Comparison of ENCODE assay signal across 21 mouse cellular contexts in the genomic region with DNA sequence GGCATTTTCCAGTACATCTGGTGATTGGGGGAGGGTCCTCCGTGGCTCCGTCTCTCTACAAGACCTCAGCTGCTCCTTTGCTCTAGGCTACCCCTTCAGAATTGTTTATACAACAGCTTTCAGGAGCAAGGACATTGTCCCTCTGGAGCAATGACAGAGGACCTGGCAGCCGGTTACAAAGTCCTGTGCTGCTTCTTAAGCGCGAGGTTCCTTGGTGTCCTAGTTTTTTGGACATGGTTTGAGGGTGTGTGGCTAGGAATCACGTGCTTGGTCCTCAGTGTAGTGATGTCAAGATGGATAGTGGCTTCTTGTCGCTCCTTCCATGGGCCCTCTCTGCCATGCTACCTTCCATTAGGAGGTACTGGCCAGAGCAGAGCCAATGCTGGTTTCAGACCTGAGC. TPM values are rescaled to one million over a fixed set of nuclear protein-coding genes. Genes with fewer than 3 reads are reported as not detected.
"Had no signal": no experiment of that assay in that cellular context is flagged by ENCODE, and none has a peak within 500 bp of the region (broad histone marks: within the 10 kb centered on the region; RNA-seq: fewer than 3 reads in every experiment).

No protein-coding gene starts in this region.

- ATAC-seq: intestine, postnatal 0 days; liver, embryonic 12.5 days; midbrain, embryonic 15.5 days had no signal

- H3K27ac ChIP-seq: layer of hippocampus, adult 2 months; limb, embryonic 10.5 days; limb, embryonic 13.5 days; liver, embryonic 12.5 days; liver, embryonic 15.5 days; lung, embryonic 15.5 days; midbrain, embryonic 12.5 days; midbrain, embryonic 15.5 days had no signal

- H3K4me2 ChIP-seq: limb, embryonic 13.5 days; liver, embryonic 12.5 days; liver, embryonic 15.5 days; lung, embryonic 15.5 days; midbrain, embryonic 12.5 days; midbrain, embryonic 15.5 days had no signal

- H3K36me3 ChIP-seq: limb, embryonic 10.5 days; limb, embryonic 13.5 days; liver, embryonic 12.5 days; liver, embryonic 15.5 days; lung, embryonic 15.5 days had no signal

- H3K4me3 ChIP-seq: layer of hippocampus, adult 2 months; limb, embryonic 10.5 days; limb, embryonic 13.5 days; liver, embryonic 12.5 days; liver, embryonic 15.5 days; lung, embryonic 15.5 days; midbrain, embryonic 12.5 days; midbrain, embryonic 15.5 days had no signal

- H3K9ac ChIP-seq: limb, embryonic 13.5 days; liver, embryonic 12.5 days; liver, embryonic 15.5 days; lung, embryonic 15.5 days; midbrain, embryonic 12.5 days; midbrain, embryonic 15.5 days had no signal

- DNase-seq: layer of hippocampus, adult 9-11 months; liver; lung, adult 18-20 months; lung, postnatal 10 days; lung, postnatal 36 days; thymus, adult 18-20 months; thymus, postnatal 36 days had no signal

- H3K4me1 ChIP-seq: limb, embryonic 13.5 days; liver, embryonic 12.5 days; liver, embryonic 15.5 days; lung, embryonic 15.5 days; megakaryocyte, embryonic 14.5 days; midbrain, embryonic 15.5 days had no signal

- H3K27me3 ChIP-seq: limb, embryonic 13.5 days; lung, embryonic 15.5 days; midbrain, embryonic 12.5 days; midbrain, embryonic 15.5 days had no signal

- H3K9me3 ChIP-seq: limb, embryonic 10.5 days; limb, embryonic 13.5 days; liver, embryonic 12.5 days; liver, embryonic 15.5 days; lung, embryonic 15.5 days; midbrain, embryonic 12.5 days; midbrain, embryonic 15.5 days had no signal

RNA-seq across cellular contexts. Expression of gene Dao, which starts 30.9 kb away (rescaled TPM):
- polyA plus RNA-seq: limb, embryonic 10.5 days; limb, embryonic 13.5 days; liver, embryonic 12.5 days; liver, embryonic 15.5 days; lung, embryonic 15.5 days; midbrain, embryonic 12.5 days; midbrain, embryonic 15.5 days; neural tube, embryonic 11.5 days; neural tube, embryonic 14.5 days; urinary bladder, adult 2 months had no signal

RNA-seq across cellular contexts. Expression of gene Svop, which starts 57.0 kb away (rescaled TPM):
- polyA plus RNA-seq: liver, embryonic 12.5 days; liver, embryonic 15.5 days; spleen, adult 2 months had no signal
